ENCODE assay signal across 7 mouse cellular contexts in the genomic region with DNA sequence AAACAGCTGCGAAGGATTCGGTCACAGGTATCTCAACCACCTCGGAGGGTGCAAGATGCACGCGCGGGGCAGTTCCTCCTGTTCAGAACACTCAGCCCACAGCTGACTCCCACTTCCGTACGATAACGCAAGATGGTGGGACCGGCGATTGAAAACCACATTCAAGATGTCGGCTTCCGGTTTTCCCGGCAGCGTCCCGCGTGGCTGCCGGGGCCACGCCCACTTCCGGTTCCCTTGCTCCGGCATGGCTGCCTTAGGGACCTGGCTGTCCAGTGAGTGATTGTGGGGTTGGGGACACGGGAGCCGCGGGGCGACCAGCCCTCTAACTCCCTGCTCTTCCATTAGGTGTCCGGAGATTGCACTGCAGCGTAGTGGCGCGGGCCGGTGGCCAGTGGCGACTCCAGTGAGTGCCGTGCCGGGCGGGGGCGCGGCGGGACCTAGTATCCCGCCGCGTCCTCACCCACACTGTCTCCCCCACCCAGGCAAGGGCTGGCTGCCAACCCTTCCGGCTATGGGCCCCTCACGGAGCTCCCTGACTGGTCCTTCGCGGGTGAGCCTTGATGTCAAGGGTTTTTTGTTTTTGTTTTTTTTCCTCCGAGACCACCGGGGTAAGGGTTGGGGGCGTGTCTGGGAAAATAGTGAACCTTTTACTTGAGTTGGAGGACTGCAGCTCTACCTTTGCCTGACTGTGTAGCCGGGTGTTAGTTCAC. TPM values are rescaled to one million over a fixed set of nuclear protein-coding genes. Genes with fewer than 3 reads are reported as not detected.
DNase-seq lines count a peak whose midpoint lies in the region; ATAC-seq lines count a peak whose summit lies in the region.

A gene (plus strand): TSS at position 221 of the 710 bp plus-strand sequence.

- no peaks in the 10 kb centered on the region for H3K9me3 ChIP-seq in embryonic facial prominence, embryonic 11.5 days (replicated peaks; ENCODE audit: control insufficient read depth, low read length)
- no peaks in the 10 kb centered on the region for H3K9me3 ChIP-seq in midbrain, embryonic 11.5 days (ENCODE audit: control insufficient read depth, low read length)

- peak; percentile 77 for ATAC-seq in embryonic facial prominence, embryonic 11.5 days (replicated peaks; ENCODE audit: insufficient number of reproducible peaks, low FRiP score, low TSS enrichment, low read depth)
- peak; percentile 85 for ATAC-seq in midbrain, embryonic 11.5 days (ENCODE audit: low FRiP score)

- H3K4me2 ChIP-seq in embryonic facial prominence, embryonic 11.5 days (ENCODE audit: low read depth, low read length) = peak within 1 kb of the TSS; percentile 55
- H3K4me2 ChIP-seq in midbrain, embryonic 11.5 days = peak within 1 kb of the TSS; percentile 52

- H3K36me3 ChIP-seq in embryonic facial prominence, embryonic 11.5 days (replicated peaks; ENCODE audit: control insufficient read depth, insufficient read depth, low read depth, low read length) = no peaks in the 10 kb centered on the region
- H3K36me3 ChIP-seq in midbrain, embryonic 11.5 days (ENCODE audit: control insufficient read depth, insufficient read depth, low read length) = no peaks in the 10 kb centered on the region

- H3K27me3 ChIP-seq in embryonic facial prominence, embryonic 11.5 days (ENCODE audit: control insufficient read depth, insufficient read depth, low read length) = no peaks in the 10 kb centered on the region
- no peaks in the 10 kb centered on the region for H3K27me3 ChIP-seq in midbrain, embryonic 11.5 days (ENCODE audit: control insufficient read depth, insufficient read depth, low read length)

- peak within 1 kb of the TSS; percentile 78 for H3K9ac ChIP-seq in embryonic facial prominence, embryonic 11.5 days (replicated peaks; ENCODE audit: low read length)
- H3K9ac ChIP-seq in midbrain, embryonic 11.5 days (ENCODE audit: low read length) = peak within 1 kb of the TSS; percentile 88

- DNase-seq in adrenal gland, postnatal 14 days = peak; percentile 96
- peak; percentile 97 for DNase-seq in embryonic facial prominence, embryonic 11.5 days (ENCODE audit: low spot score)
- peak; percentile 99 for DNase-seq in heart, adult 11 months
- peak; percentile 90 for DNase-seq in kidney, adult 11 months
- DNase-seq in left cerebral cortex, postnatal 4 days = peak; percentile 92
- peak; percentile 98 for DNase-seq in midbrain, embryonic 11.5 days (ENCODE audit: low spot score, missing footprints)
- peak; percentile 89 for DNase-seq in skeletal muscle tissue, adult 2 months (ENCODE audit: low read depth, low spot score)

- H3K4me3 ChIP-seq in embryonic facial prominence, embryonic 11.5 days (ENCODE audit: low read depth, low read length) = peak within 1 kb of the TSS; percentile 72
- H3K4me3 ChIP-seq in midbrain, embryonic 11.5 days (ENCODE audit: low read depth, low read length) = peak within 1 kb of the TSS; percentile 86

- H3K4me1 ChIP-seq in embryonic facial prominence, embryonic 11.5 days (ENCODE audit: control insufficient read depth, insufficient read depth, low read length) = no peaks in the 10 kb centered on the region; the same call in 1 of the 2 replicates
- H3K4me1 ChIP-seq in midbrain, embryonic 11.5 days (ENCODE audit: control insufficient read depth, insufficient read depth, low read length) = peaks cover 19% of the 10 kb centered on the region

- intact Hi-C loops in left cerebral cortex, postnatal 4 days (cut with DNase I) = no loop called here

- WGBS in embryonic facial prominence, embryonic 11.5 days = under 1% methylated on average over 48 of the region's 48 CpGs
- under 1% methylated on average over 48 of the region's 48 CpGs for WGBS in midbrain, embryonic 11.5 days

- peak within 1 kb of the TSS; percentile 22 for H3K27ac ChIP-seq in embryonic facial prominence, embryonic 11.5 days (replicated peaks; ENCODE audit: low read depth, low read length)
- H3K27ac ChIP-seq in midbrain, embryonic 11.5 days (ENCODE audit: low read depth, low read length) = peak within 1 kb of the TSS; percentile 76

RNA-seq across cellular contexts. Expression of the gene that starts here (rescaled TPM):
- 186 TPM in 2 replicates for total RNA-seq in adrenal gland, postnatal 14 days (2021)
- 214 and 235 TPM in 2 replicates for polyA plus RNA-seq in embryonic facial prominence, embryonic 11.5 days (2014; fragmentation: Nextera tagmentation; extraction: Ambion mirVana)
- 100 to 1,000 TPM; 147 to 150 TPM for total RNA-seq in left cerebral cortex, postnatal 4 days (2021)
- 238 and 253 TPM in 2 replicates for polyA plus RNA-seq in midbrain, embryonic 11.5 days (2014; fragmentation: Nextera tagmentation; extraction: Ambion mirVana)

Comparison
In these comparisons a context has a peak if more than half of its experiments do, and no peak if none do; other contexts are left out.
1. Peak in every context shown above with its lines: DNase-seq, ATAC-seq, H3K4me3 ChIP-seq and H3K27ac ChIP-seq.